Mouse (Mus musculus) ES-E14 (cell line): ENCODE measurements around the gene Hspa1a.

Experiments used
- CHD2 ChIP-seq: IDR thresholded peaks from 2 replicates; pipeline ENCODE4 v1.6.1; 2014; ENCODE audit warnings: mild to moderate bottlenecking, low read depth, low read length, inconsistent platforms
- HCFC1 ChIP-seq: IDR thresholded peaks from 2 replicates; pipeline ENCODE4 v1.6.1; 2012; ENCODE audit warnings: low read length, inconsistent platforms, borderline replicate concordance; ENCODE audit not compliant: insufficient read depth
- MAFK ChIP-seq: IDR thresholded peaks from 2 replicates; pipeline ENCODE4 v1.6.1; 2014; ENCODE audit warnings: mild to moderate bottlenecking, low read depth, low read length, inconsistent platforms; ENCODE audit not compliant: insufficient read depth
- ZC3H11A ChIP-seq: IDR thresholded peaks from 2 replicates; pipeline ENCODE4 v1.6.1; 2012; ENCODE audit warnings: low read depth, mild to moderate bottlenecking, inconsistent platforms, low read length, borderline replicate concordance
- ZNF384 ChIP-seq: IDR thresholded peaks from 2 replicates; pipeline ENCODE4 v1.6.1; 2012; ENCODE audit warnings: low read depth, low read length, inconsistent platforms

- TF ChIP-seq HCFC1 (no peak), ZNF384 (no peak), CHD2 (no peak), MAFK (no peak), ZC3H11A (no peak)
Measured at GRCm38 (mm10) chr17:34964640-34965049, 7.3 kb downstream of the Hspa1a start.
